Mouse (Mus musculus) kidney, adult 2 months (tissue): ENCODE measurements around the gene Bpifb4.

ENCODE experiments used
- CTCF ChIP-seq: fragments of 200-500 bp; conservative IDR thresholded peaks from 2 replicates; pipeline ENCODE4 v1.5.1; 2011; ENCODE audit warnings: low read depth, mild to moderate bottlenecking, control low read depth, low read length, moderate library complexity, mixed read lengths; ENCODE audit not compliant: insufficient read depth, insufficient read length
- POLR2A ChIP-seq: fragments of 200-500 bp; IDR thresholded peaks from one replicate; pipeline ENCODE4 v1.6.1; 2011; ENCODE audit warnings: low read depth, low read length, control low read depth

GRCm38 (mm10) chr2:154005094-154005493, 67.1 kb downstream of the Bpifb4 start:
- no peak for TF ChIP-seq CTCF
- TF ChIP-seq POLR2A: no peak
